Comparison of ENCODE assay signal across 12 mouse cellular contexts in the genomic region with DNA sequence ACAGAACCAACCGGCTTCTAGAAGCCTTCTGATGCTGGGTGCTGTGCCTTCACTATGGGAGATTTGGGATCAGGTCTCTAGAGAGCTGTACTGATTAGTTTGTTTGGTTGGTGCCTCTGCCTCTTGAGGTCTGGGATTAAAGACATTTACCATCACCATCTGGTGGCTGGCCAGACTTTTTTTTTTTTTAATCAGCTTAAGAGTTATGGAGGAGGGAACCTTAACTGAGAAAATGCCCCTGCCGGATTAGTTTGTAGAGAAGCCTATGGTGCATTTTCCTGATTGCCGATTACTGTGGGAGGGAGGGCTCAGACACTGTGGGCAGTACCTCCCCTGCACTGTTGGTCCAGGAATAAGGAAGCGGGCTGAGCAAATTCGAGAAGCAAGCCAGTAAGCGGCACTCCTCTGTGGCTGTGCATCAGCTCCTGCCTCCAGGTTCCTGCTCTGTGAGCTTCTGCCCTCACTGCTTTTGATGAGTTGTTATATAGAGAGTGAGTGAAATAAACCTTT.
"Had no signal": no experiment of that assay in that cellular context is flagged by ENCODE, and none has a peak within 500 bp of the region (broad histone marks: within the 10 kb centered on the region; RNA-seq: fewer than 3 reads in every experiment).

No protein-coding gene starts in this region.

- H3K4me3 ChIP-seq: intestine, embryonic 15.5 days; kidney, embryonic 15.5 days; limb, embryonic 13.5 days; myocyte; neural tube, embryonic 15.5 days had no signal

- H3K4me2 ChIP-seq: intestine, embryonic 15.5 days; kidney, embryonic 15.5 days; limb, embryonic 13.5 days; neural tube, embryonic 15.5 days had no signal

- H3K9ac ChIP-seq: intestine, embryonic 15.5 days; kidney, embryonic 15.5 days; limb, embryonic 13.5 days; liver, embryonic 14.5 days; neural tube, embryonic 15.5 days had no signal

- H3K27ac ChIP-seq: intestine, embryonic 15.5 days; kidney, embryonic 15.5 days; limb, embryonic 13.5 days; liver, embryonic 14.5 days; neural tube, embryonic 15.5 days had no signal

- ATAC-seq: intestine, embryonic 15.5 days had no signal

- H3K9me3 ChIP-seq: intestine, embryonic 15.5 days; kidney, embryonic 15.5 days; limb, embryonic 13.5 days; neural tube, embryonic 15.5 days had no signal

- H3K27me3 ChIP-seq: intestine, embryonic 15.5 days; kidney, embryonic 15.5 days; limb, embryonic 13.5 days; neural tube, embryonic 15.5 days had no signal

- DNase-seq: kidney, adult 18-20 months; kidney, postnatal 14 days; lung, adult 18-20 months; right cerebral cortex, adult 18-20 months; right cerebral cortex, postnatal 25 days; thymus, postnatal 36 days had no signal

- H3K4me1 ChIP-seq: intestine, embryonic 15.5 days; kidney, embryonic 15.5 days; limb, embryonic 13.5 days; neural tube, embryonic 15.5 days had no signal
